Mouse (Mus musculus): ENCODE data around the gene Pld5. TPM values are rescaled to one million over a fixed set of nuclear protein-coding genes. Genes with fewer than 3 reads are reported as not detected.
A peak's percentile ranks its signal among the peaks of the same experiment; 100 is the strongest.

The Pld5 gene
- polyA plus RNA-seq, 1 experiment from 2014 or later: 0.80 TPM

DNA sequence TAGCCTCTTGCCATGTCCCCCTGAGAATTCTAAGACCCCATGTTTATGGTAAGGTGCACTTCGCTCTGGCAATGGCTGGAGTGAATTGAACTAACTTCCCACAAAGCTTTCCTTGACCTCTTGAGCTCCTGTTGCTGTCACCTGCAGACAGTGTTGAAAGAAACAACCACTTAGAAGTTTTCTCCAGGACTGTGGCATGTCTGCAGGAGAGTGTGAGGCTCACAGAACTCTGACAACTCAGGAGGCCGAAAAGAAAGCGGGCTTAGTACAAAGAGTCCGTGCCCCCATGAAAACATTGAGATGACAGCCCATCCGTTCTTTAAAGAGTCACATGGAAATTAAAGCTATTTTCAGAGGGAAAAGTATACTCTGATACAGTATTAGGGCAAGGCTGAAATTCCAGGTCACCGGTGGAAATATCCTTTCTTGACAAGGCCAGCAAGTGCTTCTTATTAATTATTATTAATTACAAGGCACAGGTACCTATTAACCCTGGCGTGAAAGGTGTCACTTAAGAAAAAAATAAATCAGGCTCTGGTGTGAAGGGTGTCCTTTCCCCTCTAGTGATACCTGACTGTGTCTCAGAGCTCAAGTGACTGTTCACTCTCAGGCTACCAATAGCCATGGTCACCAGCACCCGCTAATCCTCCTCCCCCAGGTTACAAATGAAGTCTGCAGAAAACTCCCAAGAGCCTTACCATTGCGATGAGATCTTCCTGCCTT is 62.0 kb downstream of the Pld5 start:
- WGBS: 51% methylated on average over 9 of the region's 9 CpGs
- Histone ChIP-seq H3K4me3 (peak overlapping the region; percentile 13), H3K36me3 (ENCODE audit: poor library complexity, severe bottlenecking) (no peaks in the 10 kb centered on the region), H3K27me3 (no peaks in the 10 kb centered on the region), H3K9me3 (replicated peaks) (no peaks in the 10 kb centered on the region), H3K4me1 (peaks cover 14% of the 10 kb centered on the region), H3K9ac (peak overlapping the region; percentile 43), H3K27ac (no peak overlapping the region), H3K4me2 (peak overlapping the region; percentile 54)
- no peak for ATAC-seq

DNA sequence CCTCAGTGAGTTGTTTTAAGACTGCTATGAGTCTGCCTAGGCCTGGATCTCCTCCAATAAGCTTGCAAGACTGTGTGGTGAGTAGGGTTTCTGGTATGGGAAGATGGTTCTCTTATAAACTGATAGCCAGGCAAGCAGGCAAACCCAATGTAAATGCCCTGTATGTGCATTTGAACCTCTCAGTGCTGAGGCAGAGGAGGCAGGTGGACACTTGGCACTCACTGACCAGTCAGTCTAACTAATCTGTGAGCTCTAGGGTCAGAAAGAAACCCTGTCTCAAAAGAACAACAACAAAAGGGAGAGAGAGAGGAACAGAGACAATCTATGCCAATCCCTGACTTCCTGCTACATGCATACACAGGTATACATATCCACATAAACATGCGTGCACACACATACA is 64.3 kb downstream of the Pld5 start:
- Histone ChIP-seq H3K27me3 (no peaks in the 10 kb centered on the region), H3K36me3 (ENCODE audit: poor library complexity, severe bottlenecking) (no peaks in the 10 kb centered on the region), H3K4me2 (no peak overlapping the region), H3K9ac (no peak overlapping the region), H3K4me1 (peaks cover 14% of the 10 kb centered on the region), H3K9me3 (replicated peaks) (no peaks in the 10 kb centered on the region), H3K4me3 (no peak overlapping the region), H3K27ac (no peak overlapping the region)
- no peak for ATAC-seq
- 92% methylated on average over 1 of the region's 1 CpGs for WGBS

DNA sequence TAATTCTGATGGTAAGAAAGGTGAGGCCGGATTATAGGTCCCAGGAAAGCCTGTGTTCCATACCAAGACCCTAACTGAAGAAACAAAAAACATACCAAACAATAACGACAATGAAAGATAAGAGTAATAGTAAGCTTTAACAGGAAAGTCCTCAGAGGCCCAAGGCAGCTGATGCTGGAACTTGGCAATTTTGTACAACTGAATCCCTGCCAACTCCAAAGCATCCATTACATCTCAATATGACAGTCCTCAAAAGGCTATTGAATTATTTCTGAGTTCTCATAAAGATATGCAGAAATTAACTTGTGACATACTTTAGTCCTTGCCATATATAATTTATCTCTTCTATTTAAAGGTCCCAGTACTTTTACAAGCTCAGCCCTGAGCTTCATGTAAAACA is 67.1 kb downstream of the Pld5 start:
- no peak overlapping the region for H3K9ac ChIP-seq
- WGBS: 87% methylated on average over 2 of the region's 2 CpGs
- no peak overlapping the region for H3K27ac ChIP-seq
- ATAC-seq: no peak
- no peak overlapping the region for H3K4me3 ChIP-seq
- H3K4me2 ChIP-seq: no peak overlapping the region
- H3K9me3 ChIP-seq (replicated peaks): no peaks in the 10 kb centered on the region
- H3K27me3 ChIP-seq: no peaks in the 10 kb centered on the region
- H3K36me3 ChIP-seq (ENCODE audit: poor library complexity, severe bottlenecking): no peaks in the 10 kb centered on the region
- peaks cover 4% of the 10 kb centered on the region; the same call in 1 of the 2 replicates for H3K4me1 ChIP-seq

DNA sequence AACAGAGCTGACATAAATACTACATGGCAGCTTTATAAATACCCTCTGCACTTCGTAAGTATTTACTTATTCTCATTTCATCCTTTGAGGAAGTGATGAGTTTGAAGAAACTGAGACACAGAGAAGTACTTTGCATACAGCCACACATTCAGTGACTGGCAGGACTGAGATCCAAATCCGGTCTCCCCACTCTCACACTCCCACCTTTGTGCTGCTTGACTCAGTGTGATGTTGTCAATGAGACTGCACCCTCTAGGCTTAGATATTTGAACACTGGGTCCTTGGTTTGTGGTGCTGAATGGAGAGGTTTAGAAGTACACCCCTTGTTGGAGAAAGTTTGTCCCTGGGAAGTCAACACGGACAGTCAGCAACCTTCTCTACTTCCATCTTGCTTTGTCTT is 72.8 kb downstream of the Pld5 start:
- Histone ChIP-seq H3K4me3 (no peak overlapping the region), H3K9ac (no peak overlapping the region), H3K36me3 (ENCODE audit: poor library complexity, severe bottlenecking) (no peaks in the 10 kb centered on the region), H3K9me3 (replicated peaks) (no peaks in the 10 kb centered on the region), H3K27ac (no peak overlapping the region), H3K4me2 (no peak overlapping the region), H3K27me3 (no peaks in the 10 kb centered on the region), H3K4me1 (no peaks in the 10 kb centered on the region)
- 85% methylated on average over 3 of the region's 3 CpGs for WGBS
- ATAC-seq: no peak

DNA sequence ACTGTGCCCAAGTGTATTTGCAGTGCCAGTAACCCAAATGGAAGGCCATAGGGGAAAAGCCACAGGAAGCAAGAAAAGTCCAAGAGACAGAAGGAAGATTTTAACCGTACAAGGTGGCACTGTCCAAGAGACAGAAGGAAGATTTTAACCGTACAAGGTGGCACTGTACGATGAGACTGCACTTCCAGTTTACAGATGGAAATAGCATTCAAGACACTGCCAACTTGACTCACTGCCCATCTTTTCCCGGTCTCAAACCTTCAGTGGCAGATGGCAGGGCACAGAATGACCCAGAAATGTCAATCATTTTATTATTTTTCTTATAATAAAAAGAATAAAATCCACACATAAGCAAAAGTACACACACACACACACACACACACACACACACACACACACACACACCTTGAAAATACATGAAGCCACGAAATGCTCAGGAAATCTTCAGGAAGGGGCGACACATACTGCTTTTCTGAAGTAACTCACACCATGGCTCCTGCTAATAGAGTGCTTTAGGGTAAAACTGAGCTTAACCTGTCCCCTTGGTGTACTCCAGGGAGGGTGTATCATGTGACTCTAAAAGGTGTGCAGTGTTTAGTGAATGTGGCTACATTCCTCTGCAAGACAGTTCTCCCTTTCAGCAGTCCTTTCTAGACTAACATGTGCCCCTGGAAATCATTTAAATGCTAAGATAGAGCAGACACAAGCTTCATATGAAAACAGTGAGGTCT is 77.9 kb downstream of the Pld5 start:
- H3K9ac ChIP-seq: no peak overlapping the region
- no peak overlapping the region for H3K27ac ChIP-seq
- H3K4me1 ChIP-seq: no peaks in the 10 kb centered on the region
- H3K9me3 ChIP-seq (replicated peaks): no peaks in the 10 kb centered on the region
- no peaks in the 10 kb centered on the region for H3K27me3 ChIP-seq
- H3K4me2 ChIP-seq: no peak overlapping the region
- peak; percentile 59; the same call in 1 of the 2 replicates for ATAC-seq
- no peak overlapping the region for H3K4me3 ChIP-seq
- no peaks in the 10 kb centered on the region for H3K36me3 ChIP-seq (ENCODE audit: poor library complexity, severe bottlenecking)
- 83% methylated on average over 6 of the region's 6 CpGs for WGBS

DNA sequence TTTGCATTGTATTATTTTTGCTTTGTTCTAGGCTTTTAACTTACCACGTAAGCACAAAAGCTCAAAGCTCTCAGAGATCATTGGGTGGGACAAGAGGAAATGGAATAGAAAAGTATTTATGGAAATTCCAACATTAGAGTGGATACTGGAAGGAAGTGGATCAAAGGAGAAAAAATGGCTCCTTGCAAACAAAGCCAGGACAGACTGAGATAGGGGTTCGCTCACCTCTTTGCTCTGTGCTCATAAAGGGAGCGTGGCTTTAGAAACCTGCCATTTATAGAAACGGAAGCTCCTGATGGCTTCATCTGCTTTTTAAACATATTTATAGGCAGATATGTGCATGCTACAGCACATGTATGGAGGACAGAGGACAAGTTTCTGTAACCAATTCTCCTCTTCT is 78.8 kb downstream of the Pld5 start:
- ATAC-seq: no peak
- H3K9ac ChIP-seq: no peak overlapping the region
- 89% methylated on average over 4 of the region's 4 CpGs for WGBS
- no peak overlapping the region for H3K27ac ChIP-seq
- H3K4me2 ChIP-seq: no peak overlapping the region
- no peaks in the 10 kb centered on the region for H3K36me3 ChIP-seq (ENCODE audit: poor library complexity, severe bottlenecking)
- H3K4me1 ChIP-seq: no peaks in the 10 kb centered on the region
- no peak overlapping the region for H3K4me3 ChIP-seq
- H3K27me3 ChIP-seq: no peaks in the 10 kb centered on the region
- no peaks in the 10 kb centered on the region for H3K9me3 ChIP-seq (replicated peaks)

DNA sequence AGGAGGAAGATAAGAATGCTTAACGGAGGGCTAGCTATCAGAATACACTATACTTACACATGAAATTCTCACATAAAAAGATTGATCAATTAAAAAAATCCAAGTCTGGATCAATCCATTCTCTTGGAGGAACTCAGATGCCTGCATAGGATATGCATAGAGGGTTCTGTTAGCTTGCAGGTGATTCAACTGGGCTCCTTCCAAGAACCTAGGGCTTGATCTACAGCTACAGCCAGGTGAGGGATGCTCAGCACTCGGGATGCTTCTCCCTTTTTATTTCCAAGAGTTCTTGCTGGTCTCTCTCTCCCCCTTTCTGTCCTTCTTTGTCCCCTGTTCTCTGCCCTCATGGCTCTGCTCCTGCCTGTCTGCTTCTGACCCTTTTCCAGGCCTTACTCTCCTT is 80.4 kb downstream of the Pld5 start:
- ATAC-seq: no peak
- WGBS: 80% methylated on average over 2 of the region's 2 CpGs
- H3K4me1 ChIP-seq: no peaks in the 10 kb centered on the region
- H3K36me3 ChIP-seq (ENCODE audit: poor library complexity, severe bottlenecking): no peaks in the 10 kb centered on the region
- no peaks in the 10 kb centered on the region for H3K27me3 ChIP-seq
- no peaks in the 10 kb centered on the region for H3K9me3 ChIP-seq (replicated peaks)
- no peak overlapping the region for H3K9ac ChIP-seq
- no peak overlapping the region for H3K4me2 ChIP-seq
- H3K27ac ChIP-seq: no peak overlapping the region
- no peak overlapping the region for H3K4me3 ChIP-seq

DNA sequence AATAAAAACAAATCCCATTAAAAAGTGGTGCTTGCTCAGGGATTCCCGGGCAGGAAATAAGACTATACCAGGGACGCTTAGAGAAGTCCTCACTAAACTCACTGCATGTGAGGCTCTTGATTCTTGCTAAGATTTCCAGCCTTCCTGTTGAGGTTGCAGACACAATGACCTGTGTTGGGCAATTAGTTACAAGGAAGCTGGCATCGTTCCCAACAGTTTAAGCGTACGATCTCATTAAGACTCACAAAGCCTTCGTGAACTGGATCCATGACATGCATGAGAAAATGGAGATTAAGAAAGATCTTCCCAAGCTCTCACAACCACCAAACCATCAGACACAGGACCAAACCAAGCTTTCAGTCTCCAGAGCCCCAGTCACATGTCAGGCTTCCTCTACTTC is 91.1 kb downstream of the Pld5 start:
- H3K4me2 ChIP-seq: no peak overlapping the region
- ATAC-seq: no peak
- no peak overlapping the region for H3K27ac ChIP-seq
- H3K9ac ChIP-seq: no peak overlapping the region
- H3K27me3 ChIP-seq: no peaks in the 10 kb centered on the region
- H3K4me3 ChIP-seq: no peak overlapping the region
- 34% methylated on average over 6 of the region's 6 CpGs for WGBS
- 0 out of 2 replicates have a peak, but pooled peaks cover 6% of the 10 kb centered on the region for H3K4me1 ChIP-seq
- no peaks in the 10 kb centered on the region for H3K36me3 ChIP-seq (ENCODE audit: poor library complexity, severe bottlenecking)
- no peaks in the 10 kb centered on the region for H3K9me3 ChIP-seq (replicated peaks)

DNA sequence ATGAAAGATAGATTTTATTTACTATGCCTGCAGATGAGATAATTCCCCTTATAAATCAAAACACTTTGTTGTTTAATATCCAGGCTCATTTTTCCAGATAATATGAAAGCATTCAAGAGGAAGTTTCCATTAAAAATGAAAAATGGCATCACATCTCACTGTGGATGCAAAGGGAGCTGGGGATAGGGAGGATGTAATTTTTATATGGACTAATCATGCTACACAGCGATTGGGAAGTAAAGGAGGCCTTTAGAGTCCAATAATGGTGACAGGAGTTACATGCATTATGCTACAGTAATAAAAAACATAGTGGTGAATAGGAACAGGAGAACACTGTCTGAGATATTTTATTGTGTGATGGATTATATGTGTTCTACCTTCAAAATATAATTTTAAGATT is 100.1 kb downstream of the Pld5 start:
- WGBS: 87% methylated on average over 1 of the region's 1 CpGs
- no peak overlapping the region for H3K27ac ChIP-seq
- no peak overlapping the region for H3K4me2 ChIP-seq
- no peak overlapping the region for H3K9ac ChIP-seq
- H3K9me3 ChIP-seq (replicated peaks): no peaks in the 10 kb centered on the region
- no peaks in the 10 kb centered on the region for H3K4me1 ChIP-seq
- H3K4me3 ChIP-seq: no peak overlapping the region
- no peak for ATAC-seq
- H3K27me3 ChIP-seq: no peaks in the 10 kb centered on the region
- no peaks in the 10 kb centered on the region for H3K36me3 ChIP-seq (ENCODE audit: poor library complexity, severe bottlenecking)

DNA sequence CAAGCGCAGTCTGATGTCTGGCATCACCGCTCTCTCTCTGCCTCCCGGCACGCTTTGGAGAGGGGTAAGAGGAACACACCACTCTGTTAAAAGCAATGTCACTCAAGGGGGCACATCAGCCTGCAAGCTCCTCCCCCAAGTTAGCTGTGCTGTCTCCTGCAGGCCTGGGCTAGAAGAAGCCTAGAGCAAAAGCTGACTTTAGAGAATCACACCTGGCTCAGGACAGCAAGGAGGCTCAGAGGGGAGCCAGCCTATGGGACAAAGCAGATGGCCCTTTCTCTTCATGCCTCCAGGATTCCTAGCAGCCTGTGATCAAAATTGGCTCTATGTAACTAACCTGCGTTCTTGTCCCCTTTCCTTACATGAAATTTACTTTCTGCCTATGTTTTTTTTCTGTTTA is 107.3 kb downstream of the Pld5 start:
- Histone ChIP-seq H3K27ac (no peak overlapping the region), H3K27me3 (no peaks in the 10 kb centered on the region), H3K9ac (no peak overlapping the region), H3K4me2 (no peak overlapping the region), H3K4me3 (no peak overlapping the region), H3K36me3 (ENCODE audit: poor library complexity, severe bottlenecking) (no peaks in the 10 kb centered on the region), H3K4me1 (no peaks in the 10 kb centered on the region), H3K9me3 (replicated peaks) (no peaks in the 10 kb centered on the region)
- 66% methylated on average over 5 of the region's 5 CpGs for whole genome bisulfite sequencing
- no peak for ATAC-seq

DNA sequence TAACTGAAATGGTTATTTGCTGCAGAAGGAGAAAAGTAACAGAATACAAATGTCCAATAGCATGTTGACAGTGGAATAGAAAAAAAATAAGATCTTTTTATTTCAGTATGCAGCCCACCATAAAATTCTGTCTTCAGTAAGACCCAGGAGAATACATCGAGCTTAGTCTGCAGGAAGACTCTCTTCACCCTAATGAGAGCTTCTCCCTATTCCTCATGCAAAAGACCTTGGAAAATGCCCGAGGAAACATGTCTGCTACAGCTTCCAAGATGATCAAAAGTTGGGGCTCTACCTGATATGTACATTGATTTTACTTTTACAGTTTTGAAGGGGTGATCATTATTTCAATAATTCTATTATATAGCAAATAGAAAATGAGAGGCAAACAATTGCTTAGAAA is 108.0 kb downstream of the Pld5 start:
- WGBS: 70% methylated on average over 2 of the region's 2 CpGs
- no peak overlapping the region for H3K4me2 ChIP-seq
- no peaks in the 10 kb centered on the region for H3K36me3 ChIP-seq (ENCODE audit: poor library complexity, severe bottlenecking)
- H3K4me1 ChIP-seq: no peaks in the 10 kb centered on the region
- H3K27me3 ChIP-seq: no peaks in the 10 kb centered on the region
- H3K27ac ChIP-seq: no peak overlapping the region
- no peak overlapping the region for H3K9ac ChIP-seq
- H3K4me3 ChIP-seq: no peak overlapping the region
- no peaks in the 10 kb centered on the region for H3K9me3 ChIP-seq (replicated peaks)
- no peak for ATAC-seq

DNA sequence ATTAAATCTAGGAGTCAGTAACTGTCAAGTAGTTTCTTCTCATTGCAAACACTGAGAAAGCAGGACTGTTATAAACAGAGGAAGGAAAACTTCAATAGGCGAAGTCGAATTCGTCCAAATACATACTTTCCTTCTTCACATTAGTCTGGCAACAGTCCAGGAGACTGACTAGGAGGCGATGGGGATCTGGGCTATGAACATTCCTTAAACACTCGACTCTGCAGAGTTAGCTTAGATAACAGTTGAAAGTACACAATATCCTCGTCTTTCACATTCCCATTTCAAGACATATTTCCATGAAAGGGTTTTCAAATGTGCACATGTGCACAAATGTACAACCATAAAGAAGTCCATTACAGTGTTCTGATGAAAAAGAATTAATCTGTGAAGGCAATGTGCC is 129.8 kb downstream of the Pld5 start:
- ATAC-seq: no peak
- no peak overlapping the region for H3K4me3 ChIP-seq
- no peaks in the 10 kb centered on the region for H3K4me1 ChIP-seq
- no peaks in the 10 kb centered on the region for H3K27me3 ChIP-seq
- 83% methylated on average over 6 of the region's 6 CpGs for WGBS
- no peak overlapping the region for H3K4me2 ChIP-seq
- peaks cover 13% of the 10 kb centered on the region for H3K9me3 ChIP-seq (replicated peaks)
- no peak overlapping the region for H3K9ac ChIP-seq
- no peak overlapping the region for H3K27ac ChIP-seq
- H3K36me3 ChIP-seq (ENCODE audit: poor library complexity, severe bottlenecking): no peaks in the 10 kb centered on the region

DNA sequence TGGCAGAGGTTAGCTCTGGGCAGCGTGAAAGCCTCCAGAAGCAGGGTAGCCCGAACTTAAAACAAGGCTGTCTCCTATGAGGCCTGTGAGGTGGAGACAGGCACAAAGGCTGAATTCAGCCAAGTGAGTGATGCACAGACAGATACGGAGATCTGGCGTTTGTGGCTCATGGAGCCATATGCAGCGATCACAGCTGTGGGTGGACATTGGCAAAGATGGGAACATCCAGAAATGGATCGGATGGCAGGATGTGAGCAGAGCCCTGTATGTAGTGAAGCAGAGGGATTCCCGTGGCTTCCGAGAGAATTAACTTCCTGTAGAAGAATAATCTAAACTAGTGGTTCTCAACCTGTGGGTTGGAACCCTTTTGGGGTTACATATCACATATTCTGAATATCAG is 140.7 kb downstream of the Pld5 start:
- 92% methylated on average over 8 of the region's 8 CpGs for WGBS
- Histone ChIP-seq H3K9me3 (replicated peaks) (no peaks in the 10 kb centered on the region), H3K4me2 (no peak overlapping the region), H3K4me1 (no peaks in the 10 kb centered on the region), H3K36me3 (ENCODE audit: poor library complexity, severe bottlenecking) (no peaks in the 10 kb centered on the region), H3K4me3 (no peak overlapping the region), H3K27ac (no peak overlapping the region), H3K27me3 (no peaks in the 10 kb centered on the region), H3K9ac (no peak overlapping the region)
- no peak for ATAC-seq

Data from forebrain, embryonic 13.5 days (tissue).